Mouse (Mus musculus) thymus, adult 2 months (tissue): ENCODE measurements around the gene Cd72.

ENCODE experiments used
- CTCF ChIP-seq: fragments of 200-500 bp; IDR thresholded peaks from 2 replicates; pipeline ENCODE4 v1.5.1; 2012; ENCODE audit warnings: mild to moderate bottlenecking, control low read depth, low read length, moderate library complexity, borderline replicate concordance; ENCODE audit not compliant: control insufficient read depth, poor library complexity, insufficient read depth; ENCODE audit errors: extremely low read depth
- POLR2A ChIP-seq: fragments of 200-500 bp; IDR thresholded peaks from 2 replicates; pipeline ENCODE4 v1.6.1; 2012; ENCODE audit warnings: mild to moderate bottlenecking, low read length, control low read depth, moderate library complexity; ENCODE audit not compliant: control insufficient read depth, poor library complexity, insufficient read depth; ENCODE audit errors: extremely low read depth

DNA sequence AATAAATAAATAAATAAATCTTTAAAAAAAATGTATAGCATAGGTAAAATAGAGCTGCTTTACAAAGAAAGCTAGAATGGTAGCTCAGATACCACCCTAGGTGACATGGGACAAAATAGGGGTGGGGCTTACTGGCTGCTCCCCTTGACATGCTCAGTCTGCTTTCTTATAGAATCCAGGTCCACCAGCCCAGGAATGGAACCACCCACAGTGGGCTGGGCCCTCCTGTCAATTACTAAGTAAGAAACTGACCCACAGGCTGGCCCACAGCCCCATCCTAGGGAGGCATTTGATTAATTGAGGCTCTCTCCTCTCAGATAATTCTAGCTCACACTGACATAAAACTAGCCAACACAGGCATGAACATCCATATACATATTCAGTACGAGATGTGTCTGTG is 21.6 kb downstream of the Cd72 start:
- TF ChIP-seq POLR2A (no peak), CTCF (no peak)
